Mouse (Mus musculus) E14TG2a.4 (cell line): ENCODE measurements around the gene Arl15.

Source experiments
- H3K27me3 ChIP-seq: 2 replicates; pipeline ENCODE4 v1.6.1; 2014; ENCODE audit warnings: low read length, control low read depth; ENCODE audit not compliant: insufficient read depth
- H3K36me3 ChIP-seq: 2 replicates; pipeline ENCODE4 v1.6.1; 2014; ENCODE audit warnings: low read length, control low read depth; ENCODE audit not compliant: insufficient read depth
- H3K4me1 ChIP-seq: replicated peaks from 2 replicates; pipeline ENCODE4 v1.6.1; 2014; ENCODE audit warnings: low read depth, low read length, control low read depth
- H3K4me3 ChIP-seq: replicated peaks from 2 replicates; pipeline ENCODE4 v1.5.1; 2014; ENCODE audit warnings: mild to moderate bottlenecking, low read length
- H3K9me3 ChIP-seq: 2 replicates; pipeline ENCODE4 v1.6.1; 2014; ENCODE audit warnings: low read length, control low read depth
- CTCF ChIP-seq: conservative IDR thresholded peaks from 2 replicates; pipeline ENCODE4 v1.5.1; 2014; ENCODE audit warnings: low read length
- NANOG ChIP-seq: IDR thresholded peaks from 2 replicates; pipeline ENCODE4 v1.6.1; 2014; ENCODE audit warnings: borderline replicate concordance, low read length, mixed read lengths
- POU5F1 ChIP-seq: IDR thresholded peaks from 2 replicates; pipeline ENCODE4 v1.6.1; 2014; ENCODE audit warnings: low read length, borderline replicate concordance

Gene Arl15

DNA sequence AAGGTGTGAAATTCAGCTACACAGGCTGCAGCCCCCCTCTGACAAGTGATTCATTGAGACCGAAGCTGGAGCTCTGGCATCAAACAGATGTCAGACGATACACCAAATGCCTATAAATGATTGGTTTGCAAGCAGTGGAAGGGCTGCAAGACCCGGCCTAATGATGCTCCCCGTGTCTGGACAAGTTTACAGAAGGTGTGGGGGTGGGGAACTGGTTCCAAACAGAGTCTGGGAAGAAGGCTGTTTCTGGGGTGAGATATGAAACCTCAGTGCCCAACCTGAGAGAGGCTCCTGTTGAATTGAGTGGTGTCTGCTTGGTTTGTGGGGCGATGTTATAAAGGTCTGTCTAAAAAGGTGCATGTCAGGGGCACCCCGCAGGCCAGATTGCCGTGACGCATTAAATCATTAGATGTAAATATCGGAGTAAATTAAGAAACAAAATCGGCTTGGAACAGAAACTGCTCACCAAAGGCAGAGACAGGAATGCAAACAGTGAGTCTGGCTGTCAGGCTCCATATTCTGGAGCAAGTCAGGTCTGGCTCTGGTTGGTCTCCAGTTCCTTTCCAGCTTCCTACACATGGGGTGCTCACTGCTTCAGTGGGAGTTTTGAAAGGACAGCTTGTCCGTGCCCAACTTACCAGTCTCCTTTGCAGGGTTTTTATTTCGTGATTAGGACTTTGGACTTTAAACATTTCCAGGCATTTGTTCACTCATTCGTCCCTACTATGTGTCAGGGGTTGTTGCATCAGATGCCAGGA lies 365.5 kb downstream of the Arl15 start:
- Histone ChIP-seq H3K27me3 (no peaks in the 10 kb centered on the region), H3K4me3 (no peak overlapping the region), H3K4me1 (peaks cover 29% of the 10 kb centered on the region), H3K9me3 (no peaks in the 10 kb centered on the region), H3K36me3 (peaks cover 8% of the 10 kb centered on the region; the same call in 1 of the 2 replicates)
- no peak for TF ChIP-seq POU5F1
- no peak for TF ChIP-seq CTCF
- TF ChIP-seq NANOG = no peak

DNA sequence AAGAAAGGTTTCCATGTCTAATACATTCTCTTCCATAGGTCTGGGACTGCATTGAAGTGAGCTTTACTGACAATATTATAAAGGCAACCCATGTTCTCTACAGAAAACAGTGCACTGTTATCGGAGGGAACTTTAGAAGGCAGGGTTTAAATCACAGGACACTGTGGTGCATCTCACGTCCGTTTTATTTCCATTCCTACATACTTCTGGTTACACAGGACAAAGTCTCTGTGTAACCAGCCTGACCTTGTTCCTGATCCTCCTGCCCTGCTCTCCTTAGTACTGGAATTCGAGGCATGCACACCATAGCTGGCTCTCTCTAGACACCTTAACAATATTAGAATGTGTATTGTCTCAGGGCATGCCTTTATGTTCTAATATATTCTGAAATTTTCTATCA lies 368.4 kb downstream of the Arl15 start:
- Histone ChIP-seq H3K9me3 (no peaks in the 10 kb centered on the region), H3K4me1 (peaks cover 20% of the 10 kb centered on the region), H3K4me3 (no peak overlapping the region), H3K36me3 (no peaks in the 10 kb centered on the region), H3K27me3 (0 out of 2 replicates have a peak, but pooled peaks cover 8% of the 10 kb centered on the region)
- TF ChIP-seq CTCF (no peak), NANOG (no peak), POU5F1 (no peak)

DNA sequence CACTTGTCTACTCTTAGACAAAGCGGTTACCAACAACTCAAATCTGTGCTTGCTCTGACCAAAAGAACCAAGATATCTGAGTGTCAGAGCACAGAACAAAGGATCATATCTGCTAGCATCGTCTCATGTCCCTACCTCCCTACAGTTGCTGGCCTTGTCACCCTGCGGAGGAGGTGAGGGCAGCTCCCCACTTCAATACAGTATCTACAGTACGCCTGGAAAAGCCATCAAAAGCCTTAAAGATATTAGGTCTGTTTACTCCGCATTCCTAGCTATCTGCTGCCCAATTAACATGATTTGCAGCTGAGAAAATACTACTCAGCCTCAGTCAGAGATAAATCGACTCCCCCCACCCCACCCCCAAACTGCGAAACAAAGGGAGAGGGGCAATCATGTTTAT lies 371.3 kb downstream of the Arl15 start:
- no peaks in the 10 kb centered on the region for H3K4me1 ChIP-seq
- H3K27me3 ChIP-seq = peaks cover 16% of the 10 kb centered on the region; the same call in 1 of the 2 replicates
- no peaks in the 10 kb centered on the region for H3K9me3 ChIP-seq
- H3K36me3 ChIP-seq = no peaks in the 10 kb centered on the region
- TF ChIP-seq POU5F1 (no peak), CTCF (no peak), NANOG (no peak)
- no peak overlapping the region for H3K4me3 ChIP-seq

DNA sequence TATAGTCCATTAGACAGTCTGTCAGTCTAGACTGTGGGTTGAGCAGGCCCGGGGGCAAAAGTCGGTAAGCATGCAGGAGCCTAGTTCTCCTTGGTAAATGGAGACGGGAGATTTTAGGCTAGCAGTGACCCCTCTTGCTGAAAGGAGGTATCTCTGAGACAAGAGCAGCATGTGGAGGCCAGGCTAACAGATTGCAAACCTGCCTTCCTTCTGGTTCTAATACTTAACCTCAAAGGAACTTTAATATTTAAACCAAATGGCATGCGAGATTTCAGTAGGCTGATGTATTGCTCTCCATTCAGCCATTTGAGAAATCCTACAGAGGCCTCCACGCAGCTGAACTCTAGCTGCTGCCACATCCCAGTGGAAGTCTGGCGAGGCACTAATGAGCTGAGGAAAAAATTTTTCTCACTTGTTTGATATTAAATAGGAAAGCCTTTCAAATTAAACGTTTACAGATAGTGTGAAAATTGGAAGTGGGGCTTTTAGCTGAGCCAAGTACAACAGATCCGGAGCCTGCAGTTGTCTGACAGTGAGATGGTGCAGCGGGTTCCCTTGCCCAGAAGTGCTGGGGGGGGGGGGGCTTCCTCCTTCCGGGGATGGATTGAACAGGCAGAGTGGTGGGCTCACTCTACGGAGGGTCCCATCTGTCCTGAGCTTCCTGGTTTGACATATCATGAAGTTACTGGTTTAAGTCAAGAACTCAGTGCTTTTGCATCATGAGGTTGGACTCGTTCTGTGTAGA lies 372.3 kb downstream of the Arl15 start:
- Histone ChIP-seq H3K9me3 (no peaks in the 10 kb centered on the region), H3K4me3 (no peak overlapping the region), H3K36me3 (no peaks in the 10 kb centered on the region), H3K4me1 (no peaks in the 10 kb centered on the region), H3K27me3 (peaks cover 16% of the 10 kb centered on the region; the same call in 1 of the 2 replicates)
- TF ChIP-seq POU5F1 (no peak), CTCF (no peak), NANOG (no peak)

DNA sequence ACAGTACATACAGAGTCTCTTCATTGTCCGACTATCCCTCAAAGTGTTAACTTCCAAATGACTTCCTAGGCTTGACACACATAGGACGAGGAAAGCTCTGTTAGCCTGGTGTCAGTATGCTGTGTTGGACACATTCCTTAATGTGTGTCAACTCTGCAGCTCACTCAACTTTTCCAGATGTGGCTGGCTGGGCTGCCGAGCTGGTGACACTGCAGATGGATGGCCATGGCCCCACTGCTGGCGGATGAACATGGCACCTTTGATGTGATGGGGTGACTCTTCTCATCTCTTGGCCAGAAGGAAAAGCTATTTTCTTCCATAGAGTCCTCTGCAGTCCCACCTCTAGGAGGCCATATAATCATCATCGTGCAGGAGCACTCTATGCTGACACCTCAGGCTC lies 375.8 kb downstream of the Arl15 start:
- no peak for TF ChIP-seq POU5F1
- TF ChIP-seq NANOG = no peak
- TF ChIP-seq CTCF = no peak
- no peaks in the 10 kb centered on the region for H3K4me1 ChIP-seq
- no peaks in the 10 kb centered on the region for H3K36me3 ChIP-seq
- H3K4me3 ChIP-seq = no peak overlapping the region
- H3K27me3 ChIP-seq = peaks cover 16% of the 10 kb centered on the region; the same call in 1 of the 2 replicates
- no peaks in the 10 kb centered on the region for H3K9me3 ChIP-seq

DNA sequence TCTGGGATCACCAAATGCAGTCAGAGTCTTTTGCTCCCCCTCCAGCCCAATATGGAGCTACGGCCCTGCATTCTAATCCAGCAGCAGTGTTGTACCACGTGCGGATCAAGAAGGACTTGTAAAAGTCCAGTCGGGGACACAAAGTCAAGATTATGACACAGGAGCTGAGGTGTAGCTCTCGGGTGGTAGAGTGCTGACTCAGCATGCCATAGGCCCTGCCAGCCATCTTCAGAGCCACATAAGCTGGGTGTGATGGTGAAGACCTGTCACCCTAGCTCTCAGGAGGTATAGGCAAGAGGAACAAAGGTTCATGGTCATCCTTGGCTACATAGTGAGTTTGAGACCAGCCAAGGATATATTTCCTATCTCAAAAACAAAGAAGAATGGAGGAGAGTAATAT lies 377.2 kb downstream of the Arl15 start:
- TF ChIP-seq POU5F1 = no peak
- H3K36me3 ChIP-seq = no peaks in the 10 kb centered on the region
- no peaks in the 10 kb centered on the region for H3K9me3 ChIP-seq
- no peaks in the 10 kb centered on the region for H3K4me1 ChIP-seq
- no peak overlapping the region for H3K4me3 ChIP-seq
- H3K27me3 ChIP-seq = peaks cover 9% of the 10 kb centered on the region; the same call in 1 of the 2 replicates

DNA sequence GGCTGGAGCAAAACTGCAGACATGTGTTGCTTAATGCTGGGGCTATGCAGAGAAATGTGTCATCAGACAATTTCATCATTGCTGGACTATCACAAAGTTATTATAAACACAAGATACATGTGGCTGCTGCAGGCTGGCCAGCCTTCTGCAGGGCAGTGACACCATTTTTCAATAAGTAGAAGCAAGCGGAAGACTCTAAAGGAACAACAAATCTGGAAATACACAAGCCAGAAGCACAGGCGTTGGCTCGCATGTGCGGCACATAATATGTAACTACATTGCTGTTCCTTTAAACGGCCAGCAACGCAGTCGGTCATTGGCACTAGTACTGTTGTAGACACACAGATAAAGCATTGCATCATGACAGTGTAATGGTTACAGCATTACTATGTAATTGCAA lies 393.8 kb downstream of the Arl15 start:
- Histone ChIP-seq H3K36me3 (no peaks in the 10 kb centered on the region), H3K4me1 (no peaks in the 10 kb centered on the region), H3K4me3 (no peak overlapping the region), H3K27me3 (0 out of 2 replicates have a peak, but pooled peaks cover 2% of the 10 kb centered on the region), H3K9me3 (no peaks in the 10 kb centered on the region)
- TF ChIP-seq CTCF (no peak), NANOG (no peak), POU5F1 (no peak)

DNA sequence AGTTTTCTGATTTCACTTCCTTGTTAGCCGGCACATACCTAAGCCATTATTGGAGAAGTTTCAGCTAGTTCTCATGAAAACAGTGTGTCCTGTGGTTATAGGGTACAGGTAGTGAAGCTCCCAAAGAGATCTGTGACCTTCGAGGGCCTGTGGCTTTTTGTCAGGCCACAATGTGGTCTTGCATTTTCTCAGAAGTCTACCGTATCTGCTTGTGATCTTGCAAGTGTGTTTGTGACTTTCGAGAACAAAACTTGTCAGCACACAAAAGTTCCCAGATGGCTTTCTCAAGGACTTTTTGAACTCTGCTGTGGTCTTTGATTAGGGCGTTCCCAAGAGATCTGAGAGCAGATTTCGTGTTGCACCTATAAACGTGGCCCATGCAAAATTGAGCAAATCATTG lies 394.5 kb downstream of the Arl15 start:
- Histone ChIP-seq H3K4me1 (no peaks in the 10 kb centered on the region), H3K9me3 (no peaks in the 10 kb centered on the region), H3K36me3 (no peaks in the 10 kb centered on the region), H3K27me3 (peaks cover 3% of the 10 kb centered on the region; the same call in 1 of the 2 replicates), H3K4me3 (no peak overlapping the region)
- TF ChIP-seq NANOG = no peak

DNA sequence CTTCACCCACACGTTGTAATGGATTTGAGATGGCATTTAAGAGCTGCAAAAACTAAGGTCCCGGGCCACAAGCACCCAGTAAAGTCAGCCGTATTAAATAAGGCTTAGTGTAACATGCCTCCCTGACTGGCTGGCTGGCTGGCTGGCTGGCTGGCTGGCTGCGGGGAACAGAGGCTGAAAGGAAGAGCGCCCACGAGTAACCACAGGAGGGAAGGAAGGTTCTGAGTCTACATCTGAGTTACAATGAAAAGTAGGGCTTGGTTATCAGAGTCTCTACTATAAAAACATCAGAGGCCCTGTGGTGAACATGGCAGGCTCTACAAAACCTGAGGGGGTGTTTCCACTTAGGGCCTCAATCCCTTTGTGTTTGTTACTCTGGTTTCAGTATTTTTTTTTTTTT lies 395.1 kb downstream of the Arl15 start:
- TF ChIP-seq CTCF (no peak), NANOG (no peak), POU5F1 (no peak)

More for the DNA sequence above, 395.1 kb downstream of the Arl15 start:
- Histone ChIP-seq H3K36me3 (no peaks in the 10 kb centered on the region), H3K9me3 (no peaks in the 10 kb centered on the region), H3K4me3 (no peak overlapping the region), H3K27me3 (peaks cover 3% of the 10 kb centered on the region; the same call in 1 of the 2 replicates), H3K4me1 (no peaks in the 10 kb centered on the region)
